Mouse (Mus musculus): ENCODE measurements at regions not wholly inside any gene's neighbourhood (a gene's known extent, or its start where the extent isn't known, plus 50 kb on each side); places are given as distances from the start of the nearest gene placed in this dataset.

GRCm38 (mm10) chr7:96033636-96034035 lies 137.4 kb upstream of the Tenm4 start:
- no peak for TF ChIP-seq EP300 (IDR thresholded peaks at IDR 0.05; ENCODE audit: low read depth)
- no peak for TF ChIP-seq CTCF (IDR thresholded peaks at IDR 0.05; ENCODE audit: low read depth)
